Mouse (Mus musculus) liver (tissue): ENCODE data around the gene Tmub1.
"Not testable (repeated sequence)": the region's sequence is repeated elsewhere in the genome, so short reads cannot be mapped to it uniquely, and the experiment has no call there.

Experiments
- DNase-seq: peaks from one replicate; pipeline ENCODE4 v3.0.0-alpha.2; 2020; ENCODE audit warnings: mixed read lengths

Gene Tmub1

DNA sequence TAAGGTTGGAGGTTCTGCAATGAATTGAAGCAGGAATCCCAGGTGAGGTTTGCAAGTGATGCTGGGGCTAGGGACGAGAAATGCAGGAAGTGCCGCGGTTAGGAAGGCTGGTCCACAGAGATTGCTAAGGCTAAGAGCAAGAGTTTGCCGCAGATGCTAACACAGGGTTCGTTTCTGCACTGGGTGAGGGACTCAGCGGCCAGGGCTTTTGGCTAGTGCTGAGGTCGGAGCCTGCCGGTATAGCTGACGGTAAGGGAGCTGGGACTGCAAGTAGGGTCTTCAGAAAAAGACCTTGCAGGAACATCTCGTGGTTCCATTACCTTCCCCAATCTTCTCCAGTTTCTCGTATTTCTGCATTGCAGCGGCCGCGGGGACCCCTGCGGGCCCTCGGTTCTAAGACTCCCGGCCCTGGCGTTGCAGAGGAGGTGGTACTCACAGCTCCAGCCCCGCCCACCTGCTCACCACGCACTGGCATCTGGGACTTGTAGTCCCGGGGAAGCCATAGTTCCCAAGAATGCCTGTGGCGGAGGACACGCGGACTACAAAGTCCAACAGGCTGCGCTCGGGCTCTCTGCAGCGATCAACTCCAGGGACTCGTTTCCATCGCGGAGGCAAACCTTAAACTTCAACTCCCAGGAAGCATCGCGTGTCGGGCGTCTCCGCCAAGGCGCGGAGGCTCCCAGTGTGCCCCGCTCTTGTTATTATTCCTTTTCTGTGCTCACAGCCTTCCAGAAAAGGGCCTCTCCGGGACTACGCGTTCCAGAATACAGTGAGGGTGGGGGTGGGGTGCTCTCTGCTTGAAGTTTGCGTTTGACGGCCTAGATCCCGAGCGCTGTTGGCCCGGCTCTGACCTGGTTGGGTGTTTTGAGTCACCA lies 24.3 kb downstream of the Tmub1 start, which contains the start of the genes Cdk5 and Slc4a2:
Gene Cdk5 (minus strand): TSS at position 402 of the 875 bp plus-strand sequence.
Gene Slc4a2 (plus strand): TSS at position 709 of the 875 bp plus-strand sequence.
- peak; percentile 98 for DNase-seq

DNA sequence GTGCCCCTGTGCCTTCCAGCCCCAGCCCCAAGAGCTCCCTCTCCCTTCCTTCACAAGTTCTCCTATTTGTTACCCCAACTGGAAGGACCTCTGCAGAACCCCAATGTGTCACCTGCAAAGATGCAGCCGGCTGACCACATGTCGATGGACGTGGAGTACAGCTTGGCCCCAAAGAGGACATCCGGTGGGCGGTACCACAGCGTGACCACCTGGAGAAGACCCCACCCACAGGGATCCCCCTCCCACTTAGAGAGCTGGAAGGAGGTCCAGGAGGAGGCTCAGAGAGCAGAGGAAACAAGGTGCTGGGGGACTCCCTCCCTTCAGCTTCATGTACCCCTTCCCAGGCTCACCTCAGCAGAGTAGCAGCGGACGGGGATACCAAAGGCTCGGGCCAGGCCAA lies 27.3 kb downstream of the Tmub1 start:
- no peak for DNase-seq

DNA sequence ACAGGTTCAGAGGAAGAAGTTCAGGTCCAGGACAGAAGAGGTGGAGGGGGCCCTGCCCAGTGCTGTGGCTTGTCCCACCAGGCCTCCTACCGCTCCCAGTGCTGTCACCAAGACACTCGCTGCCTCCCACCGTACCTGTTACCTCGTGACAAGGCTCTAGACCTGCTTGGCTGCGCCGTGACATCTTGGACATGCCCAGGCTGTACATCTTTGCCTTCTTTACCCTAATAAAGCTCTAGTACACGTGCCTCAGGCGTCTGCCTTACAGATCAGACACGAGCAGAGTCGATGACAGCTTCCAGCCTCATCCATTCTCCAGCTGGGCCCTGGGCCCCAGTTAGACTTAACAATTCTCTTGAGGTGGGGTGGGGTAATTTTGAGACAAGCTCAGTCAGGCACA lies 30.1 kb downstream of the Tmub1 start:
- no peak for DNase-seq

DNA sequence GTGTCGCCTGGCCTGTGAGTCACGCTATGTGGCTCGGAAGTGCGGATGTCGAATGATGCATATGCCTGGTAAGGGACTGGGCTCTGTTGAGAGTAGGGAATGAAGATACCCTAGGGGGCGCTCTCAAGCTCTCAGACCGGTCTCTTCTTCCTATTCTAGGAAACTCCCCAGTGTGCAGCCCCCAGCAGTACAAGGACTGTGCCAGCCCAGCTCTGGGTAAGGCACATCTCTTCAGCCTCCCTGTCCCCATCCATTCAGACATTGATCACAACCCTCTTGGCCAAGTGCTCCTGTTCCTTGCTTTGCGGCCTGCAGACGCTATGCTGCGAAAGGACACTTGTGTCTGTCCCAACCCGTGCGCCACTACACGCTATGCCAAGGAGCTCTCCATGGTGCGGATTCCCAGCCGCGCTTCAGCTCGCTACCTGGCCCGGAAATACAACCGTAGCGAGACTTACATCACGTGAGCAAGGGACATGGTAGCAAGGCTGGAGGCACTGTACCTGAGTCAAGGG lies 31.4 kb downstream of the Tmub1 start:
- DNase-seq = peak; percentile 65

DNA sequence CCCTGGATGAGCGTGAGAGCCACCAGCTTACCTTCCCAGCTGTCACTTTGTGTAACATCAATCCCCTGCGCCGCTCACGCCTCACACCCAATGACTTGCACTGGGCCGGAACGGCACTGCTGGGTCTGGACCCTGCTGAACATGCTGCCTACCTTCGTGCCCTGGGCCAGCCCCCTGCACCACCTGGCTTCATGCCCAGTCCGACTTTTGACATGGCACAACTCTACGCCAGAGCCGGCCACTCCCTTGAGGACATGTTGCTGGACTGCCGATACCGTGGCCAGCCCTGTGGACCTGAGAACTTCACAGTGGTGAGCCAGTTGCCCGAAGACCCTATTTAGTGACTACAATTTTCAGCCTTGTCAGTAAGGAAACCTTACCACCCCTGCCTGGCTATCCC lies 33.7 kb downstream of the Tmub1 start:
- DNase-seq = no peak

DNA sequence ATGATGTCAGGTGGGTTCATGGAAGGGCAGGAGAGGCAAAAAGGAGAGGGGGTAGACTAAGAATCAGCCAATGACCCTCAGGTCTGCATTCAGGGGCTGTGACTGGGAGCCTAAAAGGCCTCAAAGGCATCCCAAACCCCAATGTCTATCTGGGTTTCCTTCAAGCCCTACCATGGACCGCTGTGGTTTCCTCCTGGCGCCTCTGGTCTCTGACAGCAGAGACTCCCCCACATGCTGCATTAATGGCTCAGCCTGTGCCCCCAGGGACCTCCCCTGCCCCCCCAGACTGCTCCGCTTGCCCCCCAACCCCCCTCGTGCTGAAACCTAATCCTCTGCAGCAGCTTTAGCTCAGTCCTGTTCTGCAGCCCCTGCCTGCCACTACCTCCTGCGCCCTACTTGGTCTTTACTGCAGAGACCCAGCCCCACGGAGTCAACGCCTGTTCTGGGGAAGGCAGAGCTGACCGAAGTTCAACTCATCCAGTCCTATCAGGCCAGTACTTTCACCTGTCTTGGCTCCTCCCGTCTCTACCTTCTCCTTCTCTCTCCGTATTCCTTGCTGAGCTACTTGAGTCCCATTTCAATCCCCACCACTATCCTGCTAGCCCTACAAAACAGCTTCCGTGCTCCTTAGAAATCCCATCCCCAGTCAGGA lies 34.5 kb downstream of the Tmub1 start, which contains the start of gene Asic3:
Gene Asic3 (plus strand): TSS at position 351 of the 652 bp plus-strand sequence.
- DNase-seq = no peak

DNA sequence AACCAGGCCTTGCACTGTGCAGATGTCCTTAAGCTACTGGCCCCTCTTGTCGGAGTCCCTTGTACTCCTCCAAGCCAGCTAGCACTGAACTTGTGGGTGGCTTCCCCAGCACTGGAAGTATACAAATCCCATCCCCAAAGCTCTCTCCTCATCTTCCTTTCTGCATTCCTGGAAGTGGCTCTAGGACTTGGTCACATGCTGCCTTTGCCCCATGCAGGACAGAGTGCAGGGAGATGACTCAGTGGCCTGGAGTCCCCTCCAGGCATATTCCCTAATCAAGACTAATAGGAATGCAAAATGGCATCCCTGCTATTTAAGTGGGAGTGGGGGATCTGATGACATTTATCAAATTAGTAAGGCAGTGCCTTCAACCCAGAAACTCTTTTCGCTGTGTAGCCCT lies 35.6 kb downstream of the Tmub1 start:
- DNase-seq = no peak

DNA sequence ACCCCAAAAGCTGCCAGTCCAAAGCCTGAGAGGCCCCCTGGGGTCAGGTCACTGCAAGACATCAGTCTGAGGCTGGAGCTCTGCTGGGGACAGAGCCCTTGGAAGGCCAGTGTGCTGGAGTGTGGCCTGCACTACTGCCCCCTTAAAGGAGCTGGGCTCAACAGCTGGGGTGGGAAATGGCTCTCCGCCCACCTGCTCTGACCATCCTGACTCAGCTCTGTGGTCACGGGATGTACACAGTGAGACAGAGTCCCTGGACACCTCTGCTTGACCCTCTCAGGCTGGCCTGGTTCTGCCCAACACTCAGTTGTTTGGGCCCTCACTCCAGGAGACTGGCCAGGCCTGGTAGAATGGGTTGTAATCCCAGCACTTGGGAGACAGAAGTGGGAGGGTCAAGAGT lies 38.2 kb downstream of the Tmub1 start:
- no peak for DNase-seq

DNA sequence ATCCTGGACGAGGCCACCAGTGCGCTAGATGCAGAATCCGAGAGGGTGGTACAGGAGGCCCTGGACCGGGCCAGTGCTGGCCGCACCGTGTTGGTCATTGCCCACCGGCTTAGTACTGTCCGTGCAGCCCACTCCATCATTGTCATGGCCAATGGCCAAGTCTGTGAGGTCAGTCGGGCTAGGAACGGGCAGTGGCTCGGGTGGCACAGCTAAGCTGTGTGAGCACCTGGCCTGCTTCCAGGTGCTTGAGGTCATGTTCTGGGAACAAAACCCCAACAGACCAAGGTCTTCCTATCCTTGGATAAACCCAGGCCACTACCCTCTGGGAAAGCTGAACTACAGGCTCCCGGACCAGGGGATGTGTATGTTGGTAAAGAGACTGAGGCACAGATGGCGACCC lies 39.0 kb downstream of the Tmub1 start:
- DNase-seq = no peak

DNA sequence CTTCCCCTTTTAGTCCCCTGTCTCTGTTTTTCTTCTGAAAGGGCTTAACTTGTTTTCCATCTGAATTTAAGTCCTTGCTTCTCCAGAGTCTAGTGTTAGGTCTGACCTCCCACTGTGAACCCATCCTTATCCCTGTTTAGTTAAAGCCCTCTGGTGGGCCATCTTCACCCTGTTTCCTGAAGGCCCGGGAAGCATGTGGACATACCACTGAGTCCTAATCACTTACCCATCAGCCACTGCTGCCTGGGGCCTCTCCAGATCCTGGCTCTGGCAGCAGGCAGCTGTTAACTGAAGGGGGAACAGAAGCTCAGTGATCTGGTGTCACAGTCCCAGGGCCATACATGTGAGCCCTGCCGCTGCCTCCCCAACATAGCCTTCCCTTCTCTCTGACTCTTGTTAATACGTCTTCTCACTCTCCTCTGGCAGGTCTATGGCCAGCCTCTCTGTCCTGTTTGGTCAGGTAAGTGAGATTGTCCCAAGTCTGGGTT lies 42.2 kb downstream of the Tmub1 start:
- no peak for DNase-seq

DNA sequence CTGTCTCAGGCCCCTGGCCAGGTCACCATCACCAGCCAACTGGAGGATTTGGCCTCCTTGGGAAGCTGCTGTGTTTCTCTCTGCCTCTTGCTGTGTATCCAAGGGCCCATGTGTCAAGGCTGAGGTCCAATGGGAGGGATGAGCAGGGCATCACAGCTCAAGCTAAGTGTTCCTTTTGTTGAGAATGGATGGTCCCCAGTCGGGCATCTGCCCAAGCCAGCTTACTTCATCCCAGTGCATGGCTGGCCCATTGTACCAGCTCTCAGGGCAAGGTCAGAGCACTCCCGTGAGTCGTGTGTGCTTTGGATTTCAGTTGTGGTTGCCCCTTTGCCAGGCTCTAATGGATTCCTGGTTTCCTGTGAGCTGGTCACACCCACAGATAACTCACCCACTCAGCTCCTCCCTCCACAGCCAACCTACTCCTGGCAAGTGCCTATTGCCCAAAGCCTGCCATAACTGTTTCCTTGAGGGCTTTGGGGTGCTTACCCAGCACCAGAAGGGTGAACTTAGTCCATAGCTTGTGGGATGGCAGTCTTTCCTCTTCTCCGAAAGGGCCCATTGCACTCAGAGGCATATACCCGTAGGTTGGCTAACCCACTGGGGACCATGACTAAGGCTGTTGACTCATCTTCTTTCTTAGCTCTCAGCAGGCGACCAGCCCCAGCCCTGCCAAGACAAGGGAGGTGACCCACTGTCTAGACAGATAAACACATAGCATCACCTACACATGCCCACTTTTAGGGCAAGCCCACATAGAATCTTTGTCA lies 42.9 kb downstream of the Tmub1 start:
- DNase-seq = no peak

DNA sequence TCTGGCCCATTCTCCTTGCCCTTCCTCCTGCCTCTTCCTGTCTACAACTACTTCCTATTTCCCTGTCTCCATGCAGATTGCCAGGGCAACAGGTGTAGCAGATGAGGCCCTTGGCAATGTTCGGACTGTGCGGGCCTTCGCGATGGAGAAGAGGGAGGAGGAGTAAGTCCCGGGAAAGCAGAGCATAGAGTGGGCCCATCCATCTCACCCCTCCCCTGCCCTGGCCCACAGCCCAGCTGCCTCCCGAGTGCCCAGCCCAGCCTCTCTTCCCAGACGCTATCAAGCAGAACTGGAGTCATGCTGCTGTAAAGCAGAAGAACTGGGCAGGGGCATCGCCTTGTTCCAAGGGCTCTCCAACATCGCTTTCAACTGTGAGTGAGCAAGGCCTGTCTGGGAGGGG lies 45.7 kb downstream of the Tmub1 start:
- DNase-seq = no peak

DNA sequence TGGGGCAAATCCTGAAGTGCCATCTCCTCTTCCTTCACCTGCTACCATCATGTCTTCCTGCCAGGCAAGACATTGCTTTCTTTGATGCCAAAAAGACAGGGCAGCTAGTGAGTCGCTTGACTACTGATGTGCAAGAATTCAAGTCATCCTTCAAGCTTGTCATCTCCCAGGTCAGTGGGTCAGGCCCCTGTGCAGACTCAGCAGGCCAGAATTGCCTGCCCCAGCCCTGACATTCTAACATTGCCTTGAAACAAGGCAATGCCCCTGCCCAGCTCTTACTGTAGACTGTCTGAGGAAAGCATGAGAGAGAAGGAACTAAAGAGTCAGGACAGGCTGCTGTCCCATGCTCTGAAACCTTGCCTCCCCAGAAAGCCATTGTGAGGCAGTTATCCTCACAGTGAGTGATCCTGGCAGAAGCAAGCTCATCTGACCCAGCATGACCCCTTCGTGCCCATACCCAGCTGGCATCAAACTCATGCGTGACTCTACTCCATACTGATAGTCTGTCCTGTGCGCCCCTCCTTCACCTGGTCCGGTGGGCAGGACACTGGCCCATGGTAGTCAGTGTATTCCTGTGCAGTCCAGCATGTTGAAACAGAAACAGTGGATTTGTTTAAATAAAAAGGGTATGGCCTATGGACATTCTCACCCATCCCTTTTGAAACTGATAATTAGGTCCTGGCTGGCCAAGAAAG lies 46.6 kb downstream of the Tmub1 start:
- no peak for DNase-seq

DNA sequence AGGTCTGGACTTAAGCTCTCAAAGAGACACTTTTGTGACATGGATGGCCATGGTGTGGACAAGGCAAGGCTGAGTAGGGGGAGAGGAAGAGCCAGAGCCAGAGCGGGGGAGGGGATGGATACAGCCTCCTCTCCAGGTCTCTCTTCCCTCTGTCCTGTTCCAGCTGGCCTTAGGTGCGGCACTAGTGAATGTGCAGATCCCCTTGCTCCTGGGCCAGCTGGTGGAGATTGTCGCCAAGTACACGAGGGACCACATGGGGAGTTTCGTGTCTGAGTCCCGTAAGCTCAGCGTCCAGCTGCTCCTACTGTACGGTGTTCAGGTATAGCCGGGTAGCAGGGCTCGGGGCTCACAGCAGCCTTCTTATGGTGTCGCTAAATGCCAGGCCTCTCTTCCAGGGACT lies 47.3 kb downstream of the Tmub1 start:
- no peak for DNase-seq

DNA sequence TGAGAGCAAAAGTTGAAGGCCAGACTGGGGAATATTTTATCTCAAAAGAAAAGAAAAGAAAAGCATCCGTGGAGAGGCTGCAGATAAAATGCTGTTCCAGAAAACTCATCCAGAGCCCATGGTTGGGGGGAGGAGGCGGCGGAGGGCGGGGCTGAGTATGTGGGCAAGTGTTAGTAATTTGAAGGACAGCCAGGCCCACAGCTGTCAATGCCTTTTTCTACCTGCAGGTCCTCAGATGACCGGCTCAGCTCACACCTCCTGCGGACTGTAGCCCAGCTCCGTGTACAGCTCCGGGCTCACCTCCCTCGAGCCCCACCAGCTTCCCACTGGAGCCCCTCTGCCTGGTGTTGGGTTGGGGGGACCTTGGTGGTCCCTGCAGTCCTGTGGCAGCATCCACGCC lies 48.0 kb downstream of the Tmub1 start:
- DNase-seq = no peak

DNA sequence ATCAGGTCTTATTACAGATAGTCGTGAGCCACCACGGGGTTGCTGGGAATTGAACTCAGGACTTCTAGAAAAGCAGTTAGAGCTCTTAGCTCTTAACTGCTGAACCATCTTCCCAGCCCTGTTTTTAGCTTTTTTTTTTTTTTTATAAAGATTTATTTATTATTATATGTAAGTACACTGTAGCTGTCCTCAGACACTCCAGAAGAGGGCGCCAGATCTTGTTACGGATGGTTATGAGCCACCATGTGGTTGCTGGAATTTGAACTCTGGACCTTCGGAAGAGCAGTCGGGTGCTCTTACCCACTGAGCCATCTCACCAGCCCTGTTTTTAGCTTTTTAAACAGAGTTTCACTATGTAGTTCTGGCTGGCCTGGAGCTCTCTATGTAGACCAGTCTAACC lies 51.4 kb downstream of the Tmub1 start:
- DNase-seq = not testable (repeated sequence)
